Mouse (Mus musculus): ENCODE results near the gene Gm9837. TPM values are rescaled to one million over a fixed set of nuclear protein-coding genes. Genes with fewer than 3 reads are reported as not detected.

The Gm9837 gene
- polyA plus RNA-seq (2017; shearing (Covaris generic)) = not detected

DNA sequence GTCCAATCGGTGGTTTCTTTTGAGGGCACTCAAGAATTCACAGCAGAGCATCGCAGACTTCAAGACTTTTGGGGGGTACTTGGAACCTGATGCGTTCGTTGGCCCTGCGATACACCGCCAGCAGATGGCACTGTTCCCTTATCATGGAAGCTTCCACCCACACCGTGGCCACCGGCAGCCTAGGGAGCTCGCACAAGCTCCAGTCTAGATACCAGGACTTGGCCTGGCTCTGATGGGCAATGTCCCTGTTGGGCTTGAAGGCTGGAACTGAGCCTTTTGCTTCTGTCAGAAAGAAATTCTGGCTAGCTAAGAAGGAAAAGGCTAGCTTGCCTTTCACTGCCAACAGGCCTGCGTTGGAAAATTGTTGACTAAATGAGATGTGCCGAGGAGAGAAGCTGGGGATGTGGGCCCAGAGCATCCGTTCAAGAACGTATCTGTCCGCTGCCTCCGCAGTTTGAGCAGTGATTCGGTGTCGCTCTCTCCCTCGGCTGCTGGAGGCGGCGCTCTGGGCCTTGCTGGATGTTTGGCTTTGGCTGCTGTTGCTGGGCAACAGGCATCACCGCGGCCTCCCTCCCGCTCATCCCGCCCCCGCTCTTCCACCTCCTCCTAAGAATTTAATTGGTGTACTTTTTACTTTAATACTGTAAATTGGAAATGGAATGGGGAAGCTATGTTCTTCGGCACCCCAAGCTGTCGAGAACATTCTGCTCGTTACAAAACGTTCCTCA lies at the start of gene Gm9837:
TSS of gene Gm9837 (minus strand) at position 512 of the 728 bp plus-strand sequence.

DNA sequence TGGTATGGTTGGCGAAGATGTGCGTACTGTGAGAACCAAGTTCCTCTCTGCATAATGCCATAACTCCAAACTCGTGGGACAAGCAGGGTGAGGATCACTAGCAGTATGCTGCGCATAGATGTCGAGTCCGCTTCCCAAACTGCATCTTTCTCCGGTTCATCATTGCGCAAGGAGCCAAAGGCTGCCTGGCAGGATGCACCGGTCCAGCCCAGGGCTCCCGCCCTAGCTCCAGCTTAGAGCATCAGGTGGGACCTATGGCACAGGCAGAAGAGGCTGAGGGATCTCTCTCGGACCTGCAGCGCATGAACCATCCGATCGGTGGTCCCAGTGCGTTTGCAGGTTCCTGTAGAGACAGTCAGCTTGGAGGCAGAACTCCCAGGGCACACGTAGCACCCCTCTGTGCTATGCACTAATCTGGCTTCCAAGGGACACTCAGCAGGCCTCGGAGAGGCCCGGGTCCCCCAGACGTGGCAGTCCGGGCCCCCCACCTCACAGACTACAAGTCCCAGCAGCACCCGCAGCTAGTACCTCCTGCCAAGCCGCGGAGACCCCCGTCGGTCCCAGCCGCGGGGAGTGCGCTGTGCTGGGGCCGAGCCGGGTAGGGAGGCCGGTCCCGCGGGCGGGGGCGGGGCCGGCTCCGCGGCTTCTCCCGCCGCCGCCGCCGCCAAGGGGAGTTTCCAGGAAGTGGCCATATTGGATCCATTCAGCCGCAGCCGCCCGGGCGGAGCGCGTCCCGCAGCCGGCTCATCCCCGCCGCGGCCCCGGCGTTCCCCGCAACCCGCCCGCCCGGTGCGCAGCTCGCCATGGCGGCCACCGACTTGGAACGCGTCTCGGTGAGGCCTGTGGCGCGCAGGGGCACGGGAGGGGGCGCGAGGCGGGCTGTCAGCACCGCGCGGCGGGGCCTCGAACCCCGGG lies 49.2 kb upstream of the Gm9837 start, which contains the start of gene Sept8:
TSS of gene Sept8 (plus strand) at position 51 of the 915 bp plus-strand sequence.

DNA sequence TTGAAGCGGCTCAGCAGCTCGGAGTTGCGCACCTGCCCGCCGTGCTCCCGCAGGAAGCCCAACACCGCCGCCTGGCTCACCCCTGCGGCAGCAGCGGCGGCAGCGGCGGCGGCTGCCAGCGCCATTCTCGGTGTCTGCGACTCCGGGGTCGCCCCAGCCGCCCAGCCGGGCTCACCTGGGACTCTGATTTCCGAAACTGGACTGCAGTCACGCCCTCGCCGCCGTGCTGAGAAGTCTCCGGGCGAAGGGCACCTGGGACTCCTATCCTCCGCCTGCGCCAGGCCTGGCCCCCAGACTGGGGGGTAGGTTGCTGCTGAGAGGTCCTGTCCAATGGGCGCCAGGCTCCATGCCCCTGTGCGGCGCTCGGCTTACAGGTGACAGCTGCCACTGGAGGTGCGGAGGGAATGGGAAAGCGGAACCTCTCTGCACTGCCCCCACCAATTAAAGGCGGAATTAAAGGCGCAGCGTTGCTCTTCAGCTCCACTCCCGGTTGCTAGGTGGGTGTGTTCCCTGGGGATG lies 9.6 kb upstream of the Gm9837 start, which contains the start of the genes Gm9945 and Sowaha:
TSS of gene Gm9945 (plus strand) at position 384 of the 519 bp plus-strand sequence.
TSS of gene Sowaha (minus strand) at position 492 of the 519 bp plus-strand sequence.

DNA sequence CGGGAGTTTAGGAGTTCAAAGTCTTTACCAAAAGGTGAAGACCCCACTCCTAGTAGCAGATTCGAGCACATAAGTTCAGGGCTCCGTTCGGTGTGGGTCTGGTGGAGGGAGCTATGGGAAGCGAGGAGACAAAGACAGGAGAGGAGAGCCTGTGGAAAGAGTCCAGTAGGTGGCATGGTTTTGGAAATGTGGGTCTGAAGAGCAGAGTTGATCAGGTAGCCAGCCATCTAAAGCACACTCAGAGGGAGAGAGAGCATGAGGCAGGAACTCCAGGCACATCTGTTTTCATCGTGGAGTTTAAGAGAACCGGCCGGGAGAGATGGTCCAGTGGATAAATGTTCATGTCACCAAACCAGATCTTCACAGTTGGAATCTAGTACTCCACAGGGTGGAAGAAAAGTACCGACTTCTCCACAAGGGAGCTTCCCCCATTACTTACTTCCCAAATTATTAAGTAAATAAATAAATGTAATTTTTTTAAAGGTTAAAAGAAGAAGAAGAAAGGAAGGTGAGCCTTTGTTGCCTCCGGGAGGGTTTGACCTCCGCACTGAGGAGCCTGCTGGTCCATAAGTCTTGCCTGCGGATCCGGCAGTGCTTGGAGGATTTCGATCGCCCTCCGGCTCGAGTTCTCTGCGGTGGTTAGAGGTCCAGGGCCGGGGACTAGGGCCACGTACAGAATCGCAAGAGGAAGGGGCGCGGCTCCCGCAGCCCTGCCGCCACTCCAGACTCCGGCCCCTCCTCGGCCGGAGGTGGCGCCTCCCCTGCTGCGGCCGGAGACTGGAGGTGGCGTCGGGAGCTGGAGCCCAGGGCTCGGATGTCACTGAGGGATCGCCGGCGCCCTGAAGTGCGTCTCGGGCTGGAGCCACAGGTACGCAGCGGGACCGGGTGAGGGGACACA lies 13.6 kb downstream of the Gm9837 start, which contains the start of the genes Gm10447 and Shroom1:
TSS of gene Gm10447 (minus strand) at position 637 of the 898 bp plus-strand sequence.
TSS of gene Shroom1 (plus strand) at position 732 of the 898 bp plus-strand sequence.

DNA sequence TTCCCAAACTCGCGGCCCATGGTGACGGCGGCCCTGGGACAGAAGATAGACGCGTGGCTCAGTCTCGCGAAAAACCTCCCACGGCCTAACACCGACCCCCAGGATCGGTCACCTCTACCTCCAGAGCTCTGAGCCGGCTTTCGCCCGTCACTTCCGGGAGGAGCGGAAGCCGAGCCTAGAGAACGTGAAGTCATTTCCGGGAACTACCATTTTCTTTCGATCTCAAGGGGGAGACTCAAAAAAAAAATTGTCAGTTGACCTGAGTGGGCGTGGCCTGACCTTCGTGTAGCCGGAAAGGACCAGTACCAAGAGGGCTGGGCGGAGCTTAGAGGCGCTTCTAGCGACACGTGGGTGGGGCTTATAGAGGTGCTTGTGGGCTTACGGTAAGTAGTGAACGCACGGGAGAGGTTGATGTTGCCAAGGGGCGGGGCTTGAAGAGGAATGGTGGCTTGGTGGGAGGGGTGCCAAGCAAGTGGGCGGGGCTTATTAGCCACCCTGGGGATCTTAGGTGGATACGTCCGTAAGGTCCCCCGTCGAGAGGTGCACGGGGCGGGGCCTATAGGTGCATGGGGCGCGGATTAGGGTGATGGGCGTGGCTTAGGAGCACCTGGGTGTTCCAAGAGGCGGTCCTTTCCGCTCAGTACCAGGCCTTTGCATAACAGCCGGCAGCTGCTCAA lies 39.5 kb downstream of the Gm9837 start, which contains the start of the genes Uqcrq and Gdf9:
TSS of gene Uqcrq (minus strand) at position 162 of the 677 bp plus-strand sequence.
TSS of gene Gdf9 (plus strand) at position 354 of the 677 bp plus-strand sequence.

DNA sequence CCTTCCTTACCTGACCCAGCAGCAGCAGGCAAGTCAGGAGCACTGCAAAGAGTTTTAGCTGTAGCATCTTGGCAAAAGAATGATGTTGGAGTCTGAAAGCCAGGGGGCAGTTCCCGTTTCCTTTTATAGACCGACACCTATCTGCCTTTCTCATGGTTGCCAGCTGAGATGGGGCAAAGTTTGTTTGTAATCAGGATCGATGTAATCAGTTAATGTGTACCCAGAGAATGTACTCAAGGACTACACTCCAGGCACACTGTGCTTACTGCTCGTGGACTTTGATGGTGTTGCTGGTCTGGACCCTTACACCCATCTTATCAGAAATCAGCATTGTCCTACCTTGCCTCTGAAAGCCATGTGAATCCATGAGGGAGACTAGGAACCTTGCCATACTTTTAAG lies 47.2 kb downstream of the Gm9837 start, which contains the start of gene Leap2:
TSS of gene Leap2 (minus strand) at position 135 of the 400 bp plus-strand sequence.

Other genes with a start within 250 kb of the Gm9837 start
- gene Hspa4, start 170.0 kb downstream of the Gm9837 start, polyA plus RNA-seq (2017; shearing (Covaris generic)) = 185 TPM
- 32.1 TPM for gene Zcchc10, start 145.8 kb downstream of the Gm9837 start, polyA plus RNA-seq (2017; shearing (Covaris generic))
- 588 TPM for gene Aff4, start 119.6 kb downstream of the Gm9837 start, polyA plus RNA-seq (2017; shearing (Covaris generic))
- not detected for gene Leap2, start 47.3 kb downstream of the Gm9837 start, polyA plus RNA-seq (2017; shearing (Covaris generic))
- gene Uqcrq, start 39.6 kb downstream of the Gm9837 start, polyA plus RNA-seq (2017; shearing (Covaris generic)) = 222 TPM
- 0.27 TPM for gene Gdf9, start 39.5 kb downstream of the Gm9837 start, polyA plus RNA-seq (2017; shearing (Covaris generic))
- not detected for gene Gm10447, start 13.4 kb downstream of the Gm9837 start, polyA plus RNA-seq (2017; shearing (Covaris generic))
- not detected for gene Shroom1, start 13.3 kb downstream of the Gm9837 start, polyA plus RNA-seq (2017; shearing (Covaris generic))
- not detected for gene Gm9945, start 9.7 kb upstream of the Gm9837 start, polyA plus RNA-seq (2017; shearing (Covaris generic))
- gene Sowaha, start 9.8 kb upstream of the Gm9837 start, polyA plus RNA-seq (2017; shearing (Covaris generic)) = not detected
- 1.2 TPM for gene Sept8, start 48.8 kb upstream of the Gm9837 start, polyA plus RNA-seq (2017; shearing (Covaris generic))
- 8.3 TPM for gene Kif3a, start 96.9 kb upstream of the Gm9837 start, polyA plus RNA-seq (2017; shearing (Covaris generic))
- not detected for gene Il4, start 148.2 kb upstream of the Gm9837 start, polyA plus RNA-seq (2017; shearing (Covaris generic))
- gene Il13, start 164.2 kb upstream of the Gm9837 start, polyA plus RNA-seq (2017; shearing (Covaris generic)) = not detected
- gene Rad50, start 236.8 kb upstream of the Gm9837 start, polyA plus RNA-seq (2017; shearing (Covaris generic)) = 29.6 TPM